Mouse (Mus musculus): ENCODE measurements around the gene Tmem25. TPM values are rescaled to one million over a fixed set of nuclear protein-coding genes. Genes with fewer than 3 reads are reported as not detected.

The Tmem25 gene
- total RNA-seq (2015; ENCODE audit: low replicate concordance) (not detected in 2 replicates), total RNA-seq (2017; ENCODE audit: low replicate concordance) (not detected in 2 replicates)

- peak; percentile 90 for ATAC-seq (replicated peaks; ENCODE audit: low FRiP score, poor library complexity, severe bottlenecking)
Measured at GRCm38 (mm10) chr9:44799102-44799957, at the start of gene Tmem25. TSS of gene Tmem25 (minus strand) at chr9:44799307.

DNA sequence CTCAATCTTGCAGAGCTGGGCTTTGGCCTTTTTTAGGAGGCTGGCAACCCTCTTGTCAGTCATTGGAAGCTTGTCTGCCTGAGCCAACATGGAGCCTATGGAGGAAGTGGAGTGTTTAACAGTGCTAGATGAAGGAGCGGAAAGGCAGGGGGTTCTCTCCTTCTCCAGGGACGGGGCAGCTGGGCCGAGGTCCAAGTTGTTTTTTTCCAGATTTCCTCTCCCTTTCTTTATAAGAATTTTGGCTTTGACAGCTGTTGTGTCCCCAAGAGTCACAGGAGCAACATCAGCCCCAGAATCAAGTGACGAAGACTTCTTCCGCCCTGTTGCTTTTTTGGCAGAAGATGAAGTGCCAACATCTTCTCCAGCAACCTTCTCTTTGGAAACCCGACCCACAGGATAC is 48.3 kb upstream of the Tmem25 start:
- no peak for ATAC-seq (replicated peaks; ENCODE audit: low FRiP score, poor library complexity, severe bottlenecking)

DNA sequence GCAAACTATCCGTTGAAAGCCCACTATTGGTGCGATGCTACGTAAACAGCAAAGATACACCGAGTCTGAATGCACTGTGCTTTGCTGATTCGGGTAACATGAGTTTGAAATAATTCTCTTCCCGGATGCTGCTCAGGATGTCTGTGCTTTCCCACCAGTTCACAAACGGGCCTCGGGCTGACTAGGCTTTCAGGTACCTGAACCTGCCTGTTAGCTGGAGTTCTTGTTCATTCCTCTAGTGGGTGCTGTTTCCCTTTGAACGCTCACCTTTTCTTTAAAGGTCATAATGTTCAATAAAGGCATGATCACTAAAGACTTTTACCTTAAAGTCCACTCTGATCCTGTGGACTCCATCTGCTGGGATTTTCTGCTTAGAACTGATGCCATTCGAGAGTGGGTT is 42.1 kb upstream of the Tmem25 start:
- ATAC-seq (replicated peaks; ENCODE audit: low FRiP score, poor library complexity, severe bottlenecking) = peak; percentile 61; the same call in 1 of the 2 replicates

DNA sequence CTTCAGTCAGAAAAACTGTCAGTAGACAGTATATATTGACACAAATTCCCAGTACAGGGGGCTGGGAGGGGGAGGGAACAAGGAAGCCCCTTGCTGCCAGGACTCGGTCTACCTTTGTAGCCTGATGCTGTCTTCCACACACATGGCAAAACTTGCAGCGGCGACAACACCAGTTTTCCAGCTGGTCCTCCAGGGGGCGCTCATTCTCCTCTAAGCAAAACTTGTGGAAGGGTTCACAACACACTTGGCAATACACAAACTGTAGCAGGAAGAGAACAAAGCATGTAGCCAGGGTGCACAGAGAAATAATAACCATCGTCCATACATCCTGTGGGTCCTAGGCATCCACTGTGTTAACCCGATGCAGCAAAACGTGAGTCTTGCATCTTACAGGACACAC is 37.3 kb upstream of the Tmem25 start:
- peak; percentile 72 for ATAC-seq (replicated peaks; ENCODE audit: low FRiP score, poor library complexity, severe bottlenecking)

DNA sequence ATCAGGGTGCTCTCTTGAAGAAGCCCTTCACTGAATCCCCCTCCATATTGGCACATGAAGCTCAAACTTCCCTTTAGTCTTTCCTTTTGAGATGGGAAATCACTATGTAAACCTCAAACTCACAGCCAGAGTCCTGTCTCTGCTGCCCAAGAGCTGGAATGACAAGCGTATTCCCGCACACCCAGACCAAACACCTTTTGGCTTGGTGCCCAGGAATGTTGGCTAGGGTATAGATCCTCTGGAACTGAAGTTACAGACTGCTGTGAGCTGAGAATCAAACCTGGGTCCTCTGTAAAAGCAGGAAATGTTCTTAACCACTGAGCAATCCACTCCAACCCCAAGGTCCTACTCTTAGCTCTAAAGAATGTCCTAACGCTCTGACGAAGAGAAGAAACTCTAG is 33.2 kb upstream of the Tmem25 start:
- ATAC-seq (replicated peaks; ENCODE audit: low FRiP score, poor library complexity, severe bottlenecking) = no peak

GRCm38 (mm10) chr9:44830506-44830905 is 31.4 kb upstream of the Tmem25 start:
- no peak for ATAC-seq (replicated peaks; ENCODE audit: low FRiP score, poor library complexity, severe bottlenecking)

DNA sequence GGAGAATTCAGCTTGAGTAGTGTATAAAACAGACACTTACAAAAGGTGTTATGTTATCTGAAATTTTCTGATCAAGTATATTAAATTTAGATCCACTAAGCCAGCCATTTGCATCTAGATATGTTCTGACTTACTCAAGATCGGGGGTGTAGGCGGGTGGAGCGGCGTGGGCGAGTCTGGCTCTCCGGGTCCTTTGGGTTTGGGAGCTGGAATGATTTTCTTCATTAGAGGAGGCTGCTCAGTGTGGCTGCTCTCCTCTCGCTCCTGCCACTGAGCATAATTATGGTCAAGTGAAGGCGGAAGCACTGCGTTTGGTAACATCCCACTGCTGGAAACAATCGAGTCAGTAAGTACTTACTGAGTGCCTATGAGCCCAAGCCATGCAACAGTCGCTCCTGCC is 29.8 kb upstream of the Tmem25 start:
- ATAC-seq (replicated peaks; ENCODE audit: low FRiP score, poor library complexity, severe bottlenecking) = no peak

DNA sequence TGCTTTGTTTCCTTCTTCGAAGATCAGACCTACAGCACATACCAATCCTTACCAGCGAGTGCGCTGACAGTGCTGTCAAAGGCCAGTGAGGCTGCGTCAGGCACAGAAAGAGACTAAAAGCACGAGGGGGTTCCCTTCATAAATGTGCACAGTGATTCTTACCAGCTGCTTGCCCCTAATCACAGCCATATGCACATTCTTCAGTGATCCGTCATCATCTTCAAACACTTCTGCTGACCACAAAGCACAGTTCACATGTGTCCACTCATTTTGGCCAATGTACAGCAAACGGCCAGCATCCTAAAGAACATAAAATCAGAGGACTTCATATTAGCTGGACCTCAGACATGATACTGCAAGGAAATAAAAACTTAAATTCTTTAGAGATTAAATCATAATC is 27.6 kb upstream of the Tmem25 start:
- no peak for ATAC-seq (replicated peaks; ENCODE audit: low FRiP score, poor library complexity, severe bottlenecking)

- ATAC-seq (replicated peaks; ENCODE audit: low FRiP score, poor library complexity, severe bottlenecking) = no peak
Measured at GRCm38 (mm10) chr9:44819920-44820827, 21.1 kb upstream of the Tmem25 start.

DNA sequence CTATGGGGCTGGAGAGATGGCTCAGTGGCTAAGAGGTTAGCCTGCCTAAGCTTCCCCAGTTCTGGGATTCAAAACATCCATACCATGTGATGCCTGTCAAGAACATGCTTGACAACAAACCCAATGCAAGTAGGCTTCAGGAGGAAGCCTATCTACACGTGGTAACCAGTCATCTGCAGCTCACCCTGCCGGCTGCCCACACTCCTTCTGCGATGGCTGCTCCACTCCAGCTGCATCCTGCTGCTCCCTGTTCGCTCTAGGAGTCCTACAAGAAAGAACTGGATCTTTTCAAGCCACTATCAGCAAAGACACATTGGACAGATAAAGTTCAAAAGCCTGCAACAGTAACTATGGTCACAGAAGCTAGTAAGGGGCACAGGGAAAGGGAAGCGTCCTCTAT is 18.4 kb upstream of the Tmem25 start:
- ATAC-seq (replicated peaks; ENCODE audit: low FRiP score, poor library complexity, severe bottlenecking) = no peak

DNA sequence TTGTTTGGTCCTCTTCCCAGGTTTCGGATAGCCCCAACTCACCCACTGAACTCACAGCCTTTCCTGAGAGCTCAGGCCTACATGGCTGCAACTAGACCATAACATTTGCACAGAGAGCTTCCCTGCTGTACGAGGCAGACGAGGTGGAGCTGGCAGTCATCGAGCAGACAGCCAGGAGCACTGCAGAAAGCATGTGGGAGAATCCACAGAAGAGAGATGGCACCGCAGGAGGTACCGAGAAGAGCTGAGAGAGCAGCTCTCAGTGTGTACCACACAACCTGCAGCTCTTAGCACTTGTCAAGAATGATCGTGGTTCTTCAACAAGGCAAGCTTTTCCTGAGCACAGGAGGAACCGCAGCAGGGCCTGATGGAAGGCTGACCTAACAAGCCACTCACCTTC is 15.1 kb upstream of the Tmem25 start:
- ATAC-seq (replicated peaks; ENCODE audit: low FRiP score, poor library complexity, severe bottlenecking) = no peak

- no peak for ATAC-seq (replicated peaks; ENCODE audit: low FRiP score, poor library complexity, severe bottlenecking)
Measured at GRCm38 (mm10) chr9:44810316-44810715, 11.2 kb upstream of the Tmem25 start.

- ATAC-seq (replicated peaks; ENCODE audit: low FRiP score, poor library complexity, severe bottlenecking) = no peak
Measured at GRCm38 (mm10) chr9:44807778-44808177, 8.7 kb upstream of the Tmem25 start.

- no peak for ATAC-seq (replicated peaks; ENCODE audit: low FRiP score, poor library complexity, severe bottlenecking)
Measured at GRCm38 (mm10) chr9:44807141-44807540, 8.0 kb upstream of the Tmem25 start.

- ATAC-seq (replicated peaks; ENCODE audit: low FRiP score, poor library complexity, severe bottlenecking) = no peak
Measured at GRCm38 (mm10) chr9:44805536-44805935, 6.4 kb upstream of the Tmem25 start.

DNA sequence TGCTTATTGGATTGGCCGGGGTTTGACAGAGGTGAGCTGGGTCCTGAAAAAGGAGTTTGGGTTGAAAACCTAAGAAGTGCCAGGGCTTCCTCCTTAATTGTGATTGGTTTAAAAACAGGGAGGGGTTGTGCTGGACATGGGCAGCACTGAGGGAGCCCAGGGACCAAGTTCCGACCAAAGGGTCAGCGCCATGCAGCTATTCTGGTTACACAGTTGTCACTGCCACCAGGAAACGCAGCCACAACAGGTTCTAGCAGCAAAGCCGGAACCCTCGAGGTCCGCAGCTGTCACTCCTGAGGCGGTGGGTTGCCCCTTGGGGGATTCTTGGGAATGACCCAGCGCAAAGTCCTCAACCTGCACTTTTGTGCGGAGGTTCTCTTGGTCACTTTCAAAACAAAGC is 5.6 kb upstream of the Tmem25 start:
- no peak for ATAC-seq (replicated peaks; ENCODE audit: low FRiP score, poor library complexity, severe bottlenecking)

GRCm38 (mm10) chr9:44802808-44803450 is 3.8 kb upstream of the Tmem25 start, which contains the start of gene Ttc36:
TSS of gene Ttc36 (minus strand) at chr9:44803072.
- ATAC-seq (replicated peaks; ENCODE audit: low FRiP score, poor library complexity, severe bottlenecking) = no peak

- no peak for ATAC-seq (replicated peaks; ENCODE audit: low FRiP score, poor library complexity, severe bottlenecking)
Measured at GRCm38 (mm10) chr9:44801669-44802068, 2.6 kb upstream of the Tmem25 start.

GRCm38 (mm10) chr9:44799958-44800324 is 834 bp upstream of the Tmem25 start:
- no peak for ATAC-seq (replicated peaks; ENCODE audit: low FRiP score, poor library complexity, severe bottlenecking)

DNA sequence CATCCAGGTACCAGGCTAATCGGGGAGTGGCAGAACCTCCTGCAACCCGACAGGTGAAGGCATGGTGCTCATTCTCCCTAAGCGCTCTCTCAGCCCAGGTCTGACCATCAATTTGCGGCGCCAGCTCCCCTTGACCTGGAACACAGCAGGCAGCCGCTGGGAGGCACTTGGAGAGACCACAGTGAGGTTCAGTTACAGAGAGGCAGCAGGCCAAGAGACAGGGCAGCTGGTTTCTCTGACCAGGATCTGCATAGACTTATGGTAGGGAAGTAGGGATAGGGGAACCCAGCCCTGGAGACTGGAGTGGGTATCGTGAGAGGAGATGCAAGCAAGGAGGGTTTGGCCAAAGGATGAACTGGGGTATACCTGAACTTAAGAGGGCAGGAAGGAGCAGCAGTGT is 809 bp downstream of the Tmem25 start:
- ATAC-seq (replicated peaks; ENCODE audit: low FRiP score, poor library complexity, severe bottlenecking) = no peak

All from erythroblast, adult 5-6 weeks (primary cell).